Mouse (Mus musculus): ENCODE data around the gene B3gnt5. TPM values are rescaled to one million over a fixed set of nuclear protein-coding genes. Genes with fewer than 3 reads are reported as not detected.
A peak's percentile ranks its signal among the peaks of the same experiment; 100 is the strongest.
"Not testable (repeated sequence)": the region's sequence is repeated elsewhere in the genome, so short reads cannot be mapped to it uniquely, and the experiment has no call there.

Gene B3gnt5
- polyA plus RNA-seq (2014; fragmentation: Nextera tagmentation; extraction: Ambion mirVana): 50.7 and 52.0 TPM in 2 replicates

DNA sequence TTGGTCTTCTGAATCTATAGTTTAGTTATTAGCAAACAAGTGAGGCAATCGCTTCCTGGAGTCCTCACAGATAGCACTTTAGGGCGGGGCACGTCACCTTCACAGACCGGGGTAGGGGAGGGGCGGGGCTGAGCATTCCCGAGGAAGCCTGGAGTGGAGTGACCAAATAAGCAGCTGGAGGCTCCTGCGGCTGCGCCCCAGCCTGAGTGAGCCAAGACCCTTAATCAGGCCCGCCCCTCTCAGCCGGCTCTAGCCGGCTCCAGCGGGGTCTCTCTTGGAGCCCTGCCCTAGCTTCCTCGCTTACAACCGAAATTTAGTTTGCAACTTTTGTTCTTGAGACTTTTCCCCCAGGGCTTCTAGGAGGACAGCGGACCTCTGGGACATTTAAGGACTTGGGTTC, at the start of gene B3gnt5:
TSS of gene B3gnt5 (plus strand) at position 135 of the 400 bp plus-strand sequence.
- peak within 1 kb of the TSS; percentile 84 for H3K27ac ChIP-seq (ENCODE audit: low read depth, low read length)
- no peaks in the 10 kb centered on the region for H3K27me3 ChIP-seq (ENCODE audit: control insufficient read depth, insufficient read depth, low read length)
- H3K4me3 ChIP-seq (ENCODE audit: low read depth, low read length): peak within 1 kb of the TSS; percentile 76
- WGBS: under 1% methylated on average over 15 of the region's 15 CpGs
- ATAC-seq (ENCODE audit: low FRiP score): peak; percentile 95
- DNase-seq (ENCODE audit: low spot score): peak; percentile 90
- peak within 1 kb of the TSS; percentile 57 for H3K4me2 ChIP-seq (replicated peaks; ENCODE audit: low read depth, low read length)
- no peaks in the 10 kb centered on the region for H3K9me3 ChIP-seq (ENCODE audit: control insufficient read depth, low read length)
- H3K4me1 ChIP-seq (replicated peaks; ENCODE audit: control insufficient read depth, insufficient read depth, low read length): 0 out of 2 replicates have a peak, but pooled peaks cover 2% of the 10 kb centered on the region
- peak within 1 kb of the TSS; percentile 96 for H3K9ac ChIP-seq (ENCODE audit: low read depth, low read length)
- H3K36me3 ChIP-seq (ENCODE audit: control insufficient read depth, insufficient read depth, low read length): peaks cover under 1% of the 10 kb centered on the region; the same call in 1 of the 2 replicates

DNA sequence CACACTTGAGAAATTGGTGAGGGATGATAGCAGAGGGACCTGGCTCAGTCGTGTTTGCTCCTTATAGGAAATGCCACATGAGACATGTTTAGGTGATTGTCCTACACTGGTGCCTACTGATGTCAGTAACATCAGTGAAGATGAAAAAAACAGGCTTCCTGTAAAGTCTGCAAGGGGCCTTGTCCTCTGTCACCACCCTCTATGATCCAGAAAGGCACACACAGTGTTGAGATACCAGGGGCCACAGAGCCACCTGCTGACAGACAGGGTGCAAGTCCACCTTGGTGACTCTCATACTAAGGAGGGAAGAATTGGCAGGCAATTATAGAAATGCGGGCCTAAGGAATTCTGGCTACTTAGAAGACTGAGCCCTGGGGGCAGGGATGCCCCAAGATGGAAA, 39.0 kb upstream of the B3gnt5 start:
- H3K9me3 ChIP-seq (ENCODE audit: control insufficient read depth, low read length): no peaks in the 10 kb centered on the region
- H3K36me3 ChIP-seq (ENCODE audit: control insufficient read depth, insufficient read depth, low read length): no peaks in the 10 kb centered on the region
- H3K9ac ChIP-seq (ENCODE audit: low read depth, low read length): no peak overlapping the region
- 65% methylated on average over 2 of the region's 2 CpGs for WGBS
- no peaks in the 10 kb centered on the region for H3K27me3 ChIP-seq (ENCODE audit: control insufficient read depth, insufficient read depth, low read length)
- ATAC-seq (ENCODE audit: low FRiP score) (no peak), DNase-seq (ENCODE audit: low spot score) (no peak)
- H3K27ac ChIP-seq (ENCODE audit: low read depth, low read length): no peak overlapping the region
- H3K4me1 ChIP-seq (replicated peaks; ENCODE audit: control insufficient read depth, insufficient read depth, low read length): no peaks in the 10 kb centered on the region
- no peak overlapping the region for H3K4me2 ChIP-seq (replicated peaks; ENCODE audit: low read depth, low read length)
- no peak overlapping the region for H3K4me3 ChIP-seq (ENCODE audit: low read depth, low read length)

DNA sequence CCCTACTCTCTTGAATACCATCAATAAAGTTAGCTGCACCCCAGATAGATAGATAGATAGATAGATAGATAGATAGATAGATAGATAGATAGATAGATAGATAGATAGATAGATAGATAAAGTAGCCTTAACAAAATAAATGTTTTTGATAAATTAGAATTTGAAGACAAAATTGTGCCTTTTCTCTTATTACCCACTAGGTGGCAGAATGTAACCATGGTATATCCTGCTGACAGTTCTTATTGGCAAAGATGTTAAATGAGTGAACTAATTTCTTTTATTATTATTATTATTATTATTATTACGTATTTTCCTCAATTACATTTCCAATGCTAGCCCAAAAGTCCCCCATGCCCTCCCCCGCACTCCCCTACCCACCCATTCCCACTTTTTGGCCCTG, 35.9 kb upstream of the B3gnt5 start:
- not testable (repeated sequence) for H3K36me3 ChIP-seq (ENCODE audit: control insufficient read depth, insufficient read depth, low read length); H3K27me3 ChIP-seq (ENCODE audit: control insufficient read depth, insufficient read depth, low read length); H3K9me3 ChIP-seq (ENCODE audit: control insufficient read depth, low read length); DNase-seq (ENCODE audit: low spot score); H3K4me1 ChIP-seq (replicated peaks; ENCODE audit: control insufficient read depth, insufficient read depth, low read length); H3K4me3 ChIP-seq (ENCODE audit: low read depth, low read length); ATAC-seq (ENCODE audit: low FRiP score); H3K9ac ChIP-seq (ENCODE audit: low read depth, low read length); H3K27ac ChIP-seq (ENCODE audit: low read depth, low read length); H3K4me2 ChIP-seq (replicated peaks; ENCODE audit: low read depth, low read length)
- 38% methylated on average over 2 of the region's 2 CpGs for WGBS

DNA sequence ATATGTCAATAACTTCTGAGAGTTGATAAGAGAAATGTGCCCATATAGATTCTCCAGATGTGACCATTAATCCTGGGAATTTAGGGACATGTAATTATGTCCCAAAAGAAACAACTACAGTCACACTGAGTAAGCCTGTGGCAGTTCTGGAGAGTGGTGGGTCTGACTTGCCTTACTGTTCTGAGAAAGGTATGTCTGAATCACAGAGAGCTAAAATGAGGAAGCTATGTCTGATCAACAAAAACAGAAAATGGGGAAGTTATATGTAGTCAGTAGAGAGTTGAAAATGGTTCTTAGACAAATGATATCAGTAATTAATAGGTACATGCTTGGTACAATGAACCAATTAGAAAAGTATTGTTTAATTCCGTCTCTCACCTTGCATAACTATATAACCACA, 27.1 kb upstream of the B3gnt5 start:
- Histone ChIP-seq H3K4me3 (ENCODE audit: low read depth, low read length) (no peak overlapping the region), H3K9ac (ENCODE audit: low read depth, low read length) (no peak overlapping the region), H3K36me3 (ENCODE audit: control insufficient read depth, insufficient read depth, low read length) (no peaks in the 10 kb centered on the region), H3K9me3 (ENCODE audit: control insufficient read depth, low read length) (no peaks in the 10 kb centered on the region), H3K27me3 (ENCODE audit: control insufficient read depth, insufficient read depth, low read length) (no peaks in the 10 kb centered on the region), H3K4me1 (replicated peaks; ENCODE audit: control insufficient read depth, insufficient read depth, low read length) (no peaks in the 10 kb centered on the region), H3K27ac (ENCODE audit: low read depth, low read length) (no peak overlapping the region), H3K4me2 (replicated peaks; ENCODE audit: low read depth, low read length) (no peak overlapping the region)
- no peak for DNase-seq (ENCODE audit: low spot score)
- 87% methylated on average over 1 of the region's 1 CpGs for WGBS
- ATAC-seq (ENCODE audit: low FRiP score): no peak

DNA sequence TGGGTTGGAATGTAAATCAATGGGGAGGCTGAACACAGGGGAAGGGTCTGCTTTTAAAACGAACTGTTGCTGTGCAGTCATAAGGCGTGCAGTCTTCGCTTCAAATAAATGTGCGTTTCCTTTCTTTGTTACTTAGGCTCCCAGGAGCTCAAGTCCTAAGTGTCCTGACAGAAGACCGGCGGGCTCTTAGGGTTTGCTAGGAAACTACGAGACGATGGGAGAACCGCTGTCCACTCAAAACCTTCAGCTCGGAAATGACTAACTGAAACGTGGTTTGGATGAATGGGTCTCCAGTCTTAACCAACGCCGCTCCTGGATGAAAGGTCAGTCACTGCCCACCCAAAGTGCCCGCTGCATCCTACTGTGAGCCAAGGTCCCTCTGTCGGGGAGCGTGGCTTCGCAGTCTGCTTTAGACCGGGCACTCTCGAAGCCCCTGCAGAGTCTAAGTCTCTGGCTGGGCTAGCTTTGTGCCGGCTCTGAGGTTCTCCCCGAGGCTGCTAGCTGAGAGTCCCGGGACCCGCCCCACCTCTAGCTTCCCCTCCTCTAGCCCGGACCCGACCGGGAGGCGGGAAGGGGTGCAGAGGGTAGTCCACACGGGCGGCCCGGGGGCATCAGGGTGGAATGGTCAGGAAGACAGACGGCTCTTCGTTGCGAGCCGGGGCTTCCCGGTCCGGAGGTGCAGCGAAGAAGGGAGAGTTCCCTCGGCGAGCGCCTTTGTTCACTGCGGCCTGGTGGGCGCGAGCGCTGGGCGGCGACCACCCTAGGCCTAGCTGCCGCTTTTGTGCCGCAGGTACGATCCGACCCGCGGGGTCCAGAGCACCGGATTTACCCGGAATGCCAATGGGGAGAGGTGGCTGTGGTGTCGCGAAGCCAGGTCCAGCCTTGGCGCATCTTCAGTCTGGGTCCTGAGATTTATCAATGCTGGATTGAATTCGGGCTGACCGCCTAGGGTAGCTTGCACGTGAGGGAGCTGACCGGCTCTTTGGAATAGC, 793 bp downstream of the B3gnt5 start:
- peak overlapping the region; percentile 84 for H3K27ac ChIP-seq (ENCODE audit: low read depth, low read length)
- H3K9me3 ChIP-seq (ENCODE audit: control insufficient read depth, low read length): no peaks in the 10 kb centered on the region
- peak; percentile 77 for DNase-seq (ENCODE audit: low spot score)
- peak overlapping the region; percentile 57 for H3K4me2 ChIP-seq (replicated peaks; ENCODE audit: low read depth, low read length)
- H3K27me3 ChIP-seq (ENCODE audit: control insufficient read depth, insufficient read depth, low read length): no peaks in the 10 kb centered on the region
- H3K9ac ChIP-seq (ENCODE audit: low read depth, low read length): peak overlapping the region; percentile 96
- ATAC-seq (ENCODE audit: low FRiP score): peak; percentile 84
- peaks cover 7% of the 10 kb centered on the region for H3K36me3 ChIP-seq (ENCODE audit: control insufficient read depth, insufficient read depth, low read length)
- peak overlapping the region; percentile 76 for H3K4me3 ChIP-seq (ENCODE audit: low read depth, low read length)
- 0 out of 2 replicates have a peak, but pooled peaks cover 2% of the 10 kb centered on the region for H3K4me1 ChIP-seq (replicated peaks; ENCODE audit: control insufficient read depth, insufficient read depth, low read length)
- under 1% methylated on average over 60 of the region's 61 CpGs for WGBS

DNA sequence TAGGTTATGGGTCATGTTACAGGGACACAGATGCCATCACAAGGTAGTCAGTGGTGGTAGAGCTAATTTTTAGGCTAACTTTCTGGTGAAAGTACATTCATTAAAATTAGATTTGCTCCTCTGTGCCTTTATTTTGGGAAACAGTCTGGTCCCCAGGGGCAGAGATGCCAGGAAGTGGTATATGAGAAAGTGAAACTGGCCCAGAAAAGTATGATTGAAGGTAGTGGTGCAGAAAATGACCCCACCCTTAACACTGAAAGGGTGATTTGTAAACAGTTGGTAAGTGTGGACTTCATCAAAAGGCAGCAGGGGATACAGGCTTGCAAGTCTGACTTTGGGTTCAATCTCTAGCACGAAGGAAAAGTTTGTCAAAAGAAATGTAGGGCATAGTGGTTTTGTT, 1.7 kb downstream of the B3gnt5 start:
- Histone ChIP-seq H3K9ac (ENCODE audit: low read depth, low read length) (peak overlapping the region; percentile 96), H3K4me3 (ENCODE audit: low read depth, low read length) (peak overlapping the region; percentile 76), H3K27me3 (ENCODE audit: control insufficient read depth, insufficient read depth, low read length) (no peaks in the 10 kb centered on the region), H3K36me3 (ENCODE audit: control insufficient read depth, insufficient read depth, low read length) (peaks cover 10% of the 10 kb centered on the region), H3K27ac (ENCODE audit: low read depth, low read length) (no peak overlapping the region), H3K9me3 (ENCODE audit: control insufficient read depth, low read length) (no peaks in the 10 kb centered on the region), H3K4me2 (replicated peaks; ENCODE audit: low read depth, low read length) (peak overlapping the region; percentile 57), H3K4me1 (replicated peaks; ENCODE audit: control insufficient read depth, insufficient read depth, low read length) (0 out of 2 replicates have a peak, but pooled peaks cover 2% of the 10 kb centered on the region)
- DNase-seq (ENCODE audit: low spot score) (peak; percentile 33), ATAC-seq (ENCODE audit: low FRiP score) (no peak)
- WGBS: 57% methylated on average over 1 of the region's 1 CpGs

DNA sequence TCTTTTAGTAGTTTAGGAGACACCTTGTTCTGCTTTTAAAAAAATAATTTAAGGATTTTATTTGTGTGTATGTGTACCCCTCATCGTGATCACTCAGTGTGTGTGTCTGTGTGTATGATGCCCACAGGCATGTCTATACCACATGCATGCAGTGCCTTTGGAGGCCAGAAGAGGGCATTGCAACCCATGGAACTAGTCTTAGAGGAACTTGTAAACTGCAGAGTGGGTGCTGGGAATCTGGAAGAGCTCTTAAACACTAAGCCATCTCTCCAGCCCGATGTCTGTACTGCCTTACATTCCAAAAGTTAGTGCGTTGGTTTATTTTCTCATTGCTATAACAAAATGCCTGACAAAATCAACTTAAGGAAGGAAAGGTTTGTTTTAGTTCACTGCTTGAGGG, 6.1 kb downstream of the B3gnt5 start:
- no peak for ATAC-seq (ENCODE audit: low FRiP score)
- Histone ChIP-seq H3K27ac (ENCODE audit: low read depth, low read length) (no peak overlapping the region), H3K9ac (ENCODE audit: low read depth, low read length) (no peak overlapping the region), H3K4me3 (ENCODE audit: low read depth, low read length) (no peak overlapping the region), H3K36me3 (ENCODE audit: control insufficient read depth, insufficient read depth, low read length) (peaks cover 10% of the 10 kb centered on the region), H3K27me3 (ENCODE audit: control insufficient read depth, insufficient read depth, low read length) (no peaks in the 10 kb centered on the region), H3K4me2 (replicated peaks; ENCODE audit: low read depth, low read length) (no peak overlapping the region), H3K4me1 (replicated peaks; ENCODE audit: control insufficient read depth, insufficient read depth, low read length) (0 out of 2 replicates have a peak, but pooled peaks cover 2% of the 10 kb centered on the region), H3K9me3 (ENCODE audit: control insufficient read depth, low read length) (no peaks in the 10 kb centered on the region)
- 96% methylated on average over 3 of the region's 3 CpGs for WGBS
- no peak for DNase-seq (ENCODE audit: low spot score)

DNA sequence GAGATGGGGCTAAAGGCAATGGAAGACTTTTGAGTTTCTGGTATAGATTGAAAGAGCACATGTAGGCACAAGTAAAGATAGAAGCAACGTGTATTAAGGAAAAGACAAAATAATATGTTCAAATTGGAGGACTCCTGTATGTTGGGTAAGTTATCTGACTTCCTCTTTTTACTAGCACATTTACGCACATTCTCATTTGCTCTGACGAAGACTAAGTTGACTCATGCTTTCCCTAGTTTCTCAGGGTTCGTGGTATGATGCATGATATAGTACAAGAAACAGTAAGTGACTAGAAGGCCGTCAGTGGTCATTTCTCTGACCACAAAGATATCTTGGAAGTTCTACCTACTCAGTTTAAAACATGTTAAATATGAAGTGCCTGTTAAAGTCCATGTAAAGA, 8.0 kb downstream of the B3gnt5 start:
- no peak overlapping the region for H3K4me3 ChIP-seq (ENCODE audit: low read depth, low read length)
- no peaks in the 10 kb centered on the region for H3K4me1 ChIP-seq (replicated peaks; ENCODE audit: control insufficient read depth, insufficient read depth, low read length)
- no peak overlapping the region for H3K4me2 ChIP-seq (replicated peaks; ENCODE audit: low read depth, low read length)
- no peak overlapping the region for H3K9ac ChIP-seq (ENCODE audit: low read depth, low read length)
- H3K36me3 ChIP-seq (ENCODE audit: control insufficient read depth, insufficient read depth, low read length): peaks cover 10% of the 10 kb centered on the region
- DNase-seq (ENCODE audit: low spot score) (no peak), ATAC-seq (ENCODE audit: low FRiP score) (no peak)
- no peaks in the 10 kb centered on the region for H3K27me3 ChIP-seq (ENCODE audit: control insufficient read depth, insufficient read depth, low read length)
- H3K27ac ChIP-seq (ENCODE audit: low read depth, low read length): no peak overlapping the region
- WGBS: 88% methylated on average over 5 of the region's 5 CpGs
- H3K9me3 ChIP-seq (ENCODE audit: control insufficient read depth, low read length): no peaks in the 10 kb centered on the region

DNA sequence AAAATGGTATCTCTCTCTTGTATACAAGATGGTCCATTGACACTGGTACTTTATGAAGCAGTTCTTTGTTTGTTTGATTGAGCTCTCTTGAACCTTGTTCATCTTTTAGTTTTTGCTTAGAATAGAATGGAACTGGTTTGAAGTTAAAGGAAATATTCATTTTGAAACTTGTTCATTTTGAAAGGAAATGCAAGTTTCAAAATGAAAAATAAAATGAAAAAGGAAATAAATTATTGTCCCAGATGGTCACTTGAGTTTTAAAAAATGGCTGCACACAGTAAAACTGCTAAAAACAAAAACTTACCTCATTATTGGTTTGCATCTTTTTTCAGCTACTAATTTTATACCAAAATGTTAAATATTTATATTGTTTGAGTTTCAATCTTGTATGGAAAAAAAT, 12.0 kb downstream of the B3gnt5 start:
- H3K4me2 ChIP-seq (replicated peaks; ENCODE audit: low read depth, low read length): no peak overlapping the region
- no peaks in the 10 kb centered on the region for H3K36me3 ChIP-seq (ENCODE audit: control insufficient read depth, insufficient read depth, low read length)
- DNase-seq (ENCODE audit: low spot score): no peak
- no peak overlapping the region for H3K9ac ChIP-seq (ENCODE audit: low read depth, low read length)
- no peaks in the 10 kb centered on the region for H3K27me3 ChIP-seq (ENCODE audit: control insufficient read depth, insufficient read depth, low read length)
- no peaks in the 10 kb centered on the region for H3K9me3 ChIP-seq (ENCODE audit: control insufficient read depth, low read length)
- H3K4me3 ChIP-seq (ENCODE audit: low read depth, low read length): no peak overlapping the region
- H3K4me1 ChIP-seq (replicated peaks; ENCODE audit: control insufficient read depth, insufficient read depth, low read length): no peaks in the 10 kb centered on the region
- H3K27ac ChIP-seq (ENCODE audit: low read depth, low read length): no peak overlapping the region
- ATAC-seq (ENCODE audit: low FRiP score): no peak
